Mouse (Mus musculus) erythroblast, embryonic 14.5 days (primary cell): ENCODE results near the gene Jmy. TPM values are rescaled to one million over a fixed set of nuclear protein-coding genes. Genes with fewer than 3 reads are reported as not detected.

Experiments
- H3K27me3 ChIP-seq: 2 replicates; pipeline ENCODE4 v1.6.1; 2012; ENCODE audit warnings: inconsistent platforms; ENCODE audit not compliant: control insufficient read depth
- H3K36me3 ChIP-seq: 2 replicates; pipeline ENCODE4 v1.6.1; 2012; ENCODE audit warnings: mild to moderate bottlenecking, inconsistent platforms; ENCODE audit not compliant: control insufficient read depth
- H3K4me1 ChIP-seq: 2 replicates; pipeline ENCODE4 v1.6.1; 2012; ENCODE audit warnings: inconsistent platforms; ENCODE audit not compliant: control insufficient read depth
- H3K4me3 ChIP-seq: replicated peaks from 2 replicates; pipeline ENCODE3; 2012; ENCODE audit warnings: moderate library complexity, mild to moderate bottlenecking, inconsistent platforms
- H3K9me3 ChIP-seq: 2 replicates; pipeline ENCODE4 v1.6.1; 2012; ENCODE audit warnings: low read length, inconsistent platforms, mixed read lengths; ENCODE audit not compliant: control insufficient read depth
- GATA1 ChIP-seq: IDR thresholded peaks from 2 replicates; pipeline ENCODE4 v1.6.1; 2012; ENCODE audit warnings: low read length, inconsistent platforms, mixed read lengths
- TAL1 ChIP-seq: IDR thresholded peaks from 3 replicates; pipeline ENCODE4 v1.6.1; 2012; ENCODE audit warnings: low read length, inconsistent platforms, mixed read lengths
- polyA plus RNA-seq: library from polyadenylated mRNA; stranded (reverse); fragments of >175 nt; gene quantifications from 2 replicates; pipeline ENCODE4 v1.2.3, GENCODE M21; 2012

The Jmy gene
- polyA plus RNA-seq, 1 experiment: 0.94 TPM

- Histone ChIP-seq H3K4me1 (peaks cover 55% of the 10 kb centered on the region), H3K9me3 (no peaks in the 10 kb centered on the region), H3K36me3 (peaks cover 18% of the 10 kb centered on the region), H3K4me3 (no peak overlapping the region), H3K27me3 (no peaks in the 10 kb centered on the region)
- TF ChIP-seq GATA1: no peak
- TF ChIP-seq TAL1: no peak
These were observed 76.4 kb downstream of the Jmy start for GRCm38 (mm10) chr13:93423224-93423623.

- no peaks in the 10 kb centered on the region for H3K27me3 ChIP-seq
- no peaks in the 10 kb centered on the region for H3K9me3 ChIP-seq
- no peak for TF ChIP-seq TAL1
- TF ChIP-seq GATA1: no peak
- peaks cover 22% of the 10 kb centered on the region for H3K4me1 ChIP-seq
- H3K4me3 ChIP-seq: no peak overlapping the region
- peaks cover 3% of the 10 kb centered on the region for H3K36me3 ChIP-seq
These were observed 79.8 kb downstream of the Jmy start for GRCm38 (mm10) chr13:93419779-93420178.

GRCm38 (mm10) chr13:93418292-93418691 is 81.3 kb downstream of the Jmy start:
- Histone ChIP-seq H3K9me3 (no peaks in the 10 kb centered on the region), H3K36me3 (peaks cover 3% of the 10 kb centered on the region; the same call in 1 of the 2 replicates), H3K4me1 (peaks cover 14% of the 10 kb centered on the region), H3K4me3 (no peak overlapping the region), H3K27me3 (no peaks in the 10 kb centered on the region)
- TF ChIP-seq GATA1 (no peak), TAL1 (no peak)

- Histone ChIP-seq H3K4me1 (peaks cover 9% of the 10 kb centered on the region), H3K9me3 (no peaks in the 10 kb centered on the region), H3K4me3 (no peak overlapping the region), H3K27me3 (no peaks in the 10 kb centered on the region), H3K36me3 (peaks cover 3% of the 10 kb centered on the region; the same call in 1 of the 2 replicates)
- TF ChIP-seq GATA1 (no peak), TAL1 (no peak)
These were observed 84.6 kb downstream of the Jmy start for GRCm38 (mm10) chr13:93415055-93415454.

- no peaks in the 10 kb centered on the region for H3K9me3 ChIP-seq
- peaks cover 16% of the 10 kb centered on the region for H3K4me1 ChIP-seq
- no peaks in the 10 kb centered on the region for H3K27me3 ChIP-seq
- H3K36me3 ChIP-seq: peaks cover 15% of the 10 kb centered on the region
- TF ChIP-seq TAL1 (no peak), GATA1 (no peak)
- H3K4me3 ChIP-seq: no peak overlapping the region
These were observed 89.3 kb downstream of the Jmy start for GRCm38 (mm10) chr13:93410343-93410742.

- H3K27me3 ChIP-seq: no peaks in the 10 kb centered on the region
- peaks cover 8% of the 10 kb centered on the region for H3K4me1 ChIP-seq
- TF ChIP-seq TAL1 (no peak), GATA1 (no peak)
- H3K4me3 ChIP-seq: no peak overlapping the region
- H3K36me3 ChIP-seq: peaks cover 20% of the 10 kb centered on the region
- no peaks in the 10 kb centered on the region for H3K9me3 ChIP-seq
These were observed 92.8 kb downstream of the Jmy start for GRCm38 (mm10) chr13:93406855-93407254.

- Histone ChIP-seq H3K36me3 (peaks cover 40% of the 10 kb centered on the region), H3K27me3 (no peaks in the 10 kb centered on the region), H3K4me3 (no peak overlapping the region), H3K9me3 (peaks cover 11% of the 10 kb centered on the region), H3K4me1 (peaks cover 17% of the 10 kb centered on the region)
- TF ChIP-seq TAL1: no peak
- no peak for TF ChIP-seq GATA1
These were observed 97.7 kb downstream of the Jmy start for GRCm38 (mm10) chr13:93401947-93402346.

GRCm38 (mm10) chr13:93399710-93400216 is 99.8 kb downstream of the Jmy start:
- H3K27me3 ChIP-seq: no peaks in the 10 kb centered on the region
- H3K9me3 ChIP-seq: peaks cover 11% of the 10 kb centered on the region
- peaks cover 44% of the 10 kb centered on the region for H3K36me3 ChIP-seq
- no peak overlapping the region for H3K4me3 ChIP-seq
- H3K4me1 ChIP-seq: peaks cover 14% of the 10 kb centered on the region
- TF ChIP-seq TAL1 (no peak), GATA1 (no peak)

- Histone ChIP-seq H3K27me3 (no peaks in the 10 kb centered on the region), H3K4me3 (peak overlapping the region; percentile 59), H3K36me3 (peaks cover 32% of the 10 kb centered on the region), H3K9me3 (no peaks in the 10 kb centered on the region), H3K4me1 (peaks cover 77% of the 10 kb centered on the region)
- TF ChIP-seq GATA1: no peak
- TF ChIP-seq TAL1: no peak
These were observed 110.4 kb downstream of the Jmy start for GRCm38 (mm10) chr13:93389242-93389625.
